Mouse (Mus musculus) myocyte (in vitro differentiated cells): ENCODE measurements around the gene Fam168a. TPM values are rescaled to one million over a fixed set of nuclear protein-coding genes. Genes with fewer than 3 reads are reported as not detected.
"Not testable (repeated sequence)": the region's sequence is repeated elsewhere in the genome, so short reads cannot be mapped to it uniquely, and the experiment has no call there.

Experiments used
- H3K27me3 ChIP-seq: one replicate; pipeline ENCODE4 v1.6.1; 2011; ENCODE audit not compliant: control insufficient read depth, insufficient read depth, insufficient read length
- H3K36me3 ChIP-seq: one replicate; pipeline ENCODE4 v1.6.1; 2011; ENCODE audit not compliant: control insufficient read depth, insufficient read depth
- H3K4me2 ChIP-seq: one replicate; pipeline ENCODE4 v1.6.1; 2011; ENCODE audit warnings: low read depth, control low read depth
- H3K4me3 ChIP-seq: one replicate; pipeline ENCODE4 v1.5.1; 2011; ENCODE audit warnings: mild to moderate bottlenecking, control low read depth, moderate library complexity
- H3K79me2 ChIP-seq: one replicate; pipeline ENCODE4 v1.6.1; 2011; ENCODE audit not compliant: control insufficient read depth, insufficient read depth
- H3ac ChIP-seq: one replicate; pipeline ENCODE4 v1.6.1; 2011; ENCODE audit not compliant: control insufficient read depth, insufficient read length
- CEBPB ChIP-seq: IDR thresholded peaks from 2 replicates; pipeline ENCODE4 v1.6.1; 2011; ENCODE audit warnings: mild to moderate bottlenecking, moderate library complexity; ENCODE audit not compliant: poor library complexity, insufficient read depth, severe bottlenecking
- E2F4 ChIP-seq: IDR thresholded peaks from one replicate; pipeline ENCODE4 v1.6.1; 2011; ENCODE audit warnings: mild to moderate bottlenecking, control low read depth, moderate library complexity; ENCODE audit not compliant: insufficient read depth
- MAX ChIP-seq: IDR thresholded peaks from one replicate; pipeline ENCODE4 v1.6.1; 2011; ENCODE audit warnings: low read depth, mild to moderate bottlenecking, control low read depth
- MYOD1 ChIP-seq, 3 experiments: IDR thresholded peaks; one replicate each; pipeline ENCODE4 v1.6.1; 2011; ENCODE audit warnings: control low read depth in 2 of 3, low read depth in 2 of 3, mild to moderate bottlenecking in 2 of 3, moderate library complexity in 1 of 3; ENCODE audit not compliant: insufficient read length in 2 of 3, control insufficient read depth in 1 of 3
- MYOG ChIP-seq, 3 experiments: IDR thresholded peaks; one replicate each; pipeline ENCODE4 v1.6.1; 2011; ENCODE audit warnings: control low read depth in 2 of 3, low read depth in 2 of 3, mild to moderate bottlenecking in 2 of 3; ENCODE audit not compliant: insufficient read length in 2 of 3, control insufficient read depth in 1 of 3, insufficient read depth in 1 of 3
- POLR2A ChIP-seq: IDR thresholded peaks from one replicate; pipeline ENCODE4 v1.6.1; 2011; ENCODE audit warnings: low read depth, mild to moderate bottlenecking, control low read depth, moderate library complexity; ENCODE audit not compliant: insufficient read length
- POLR2AphosphoS2 ChIP-seq: IDR thresholded peaks from one replicate; pipeline ENCODE4 v1.6.1; 2011; ENCODE audit warnings: low read depth, control low read depth; ENCODE audit not compliant: insufficient read length
- REST ChIP-seq: IDR thresholded peaks from one replicate; pipeline ENCODE4 v1.6.1; 2011; ENCODE audit warnings: mild to moderate bottlenecking, control low read depth, moderate library complexity; ENCODE audit not compliant: insufficient read depth, insufficient read length
- SRF ChIP-seq: IDR thresholded peaks from one replicate; pipeline ENCODE4 v1.6.1; 2011; ENCODE audit warnings: low read depth; ENCODE audit not compliant: control insufficient read depth, insufficient read length
- TCF12 ChIP-seq: IDR thresholded peaks from one replicate; pipeline ENCODE4 v1.6.1; 2011; ENCODE audit warnings: mild to moderate bottlenecking, control low read depth; ENCODE audit not compliant: poor library complexity, insufficient read depth, severe bottlenecking
- TCF3 ChIP-seq: IDR thresholded peaks from one replicate; pipeline ENCODE4 v1.6.1; 2011; ENCODE audit warnings: low read depth, control low read depth; ENCODE audit not compliant: insufficient read length
- USF1 ChIP-seq: IDR thresholded peaks from one replicate; pipeline ENCODE4 v1.6.1; 2011; ENCODE audit warnings: low read depth, mild to moderate bottlenecking, control low read depth, moderate library complexity
- polyA plus RNA-seq: library from polyadenylated mRNA; unstranded; fragments of >200 nt; fragmentation: generic; extraction: Trizol; gene quantifications from one replicate; pipeline ENCODE4 v1.2.1, GENCODE M21; 2012; ENCODE audit warnings: missing spikeins

Gene Fam168a
- polyA plus RNA-seq, 1 experiment: 21.7 TPM

- Histone ChIP-seq H3K4me2 (no peak overlapping the region), H3K36me3 (no peaks in the 10 kb centered on the region), H3K4me3 (no peak overlapping the region), H3ac (no peak overlapping the region), H3K79me2 (no peaks in the 10 kb centered on the region), H3K27me3 (no peaks in the 10 kb centered on the region)
- no peak for TF ChIP-seq SRF
- TF ChIP-seq TCF12: no peak
- no peak for TF ChIP-seq USF1
- TF ChIP-seq CEBPB: no peak
- no peak for TF ChIP-seq MYOG (IDR thresholded peaks at IDR 0.05; ENCODE audit: control insufficient read depth in 1 of 3, insufficient read depth in 1 of 3, insufficient read length in 2 of 3, low read depth in 2 of 3)
- no peak for TF ChIP-seq POLR2A
Observed at GRCm38 (mm10) chr7:100843866-100844265, 137.4 kb downstream of the Fam168a start.

- no peak overlapping the region for H3K4me3 ChIP-seq
- H3K27me3 ChIP-seq: no peaks in the 10 kb centered on the region
- TF ChIP-seq MYOD1 (IDR thresholded peaks at IDR 0.05; ENCODE audit: control insufficient read depth in 1 of 3, insufficient read length in 2 of 3, low read depth in 2 of 3) (no peak), TCF12 (no peak), MAX (no peak), REST (no peak), USF1 (no peak), TCF3 (no peak), E2F4 (no peak), POLR2A (no peak), CEBPB (no peak), POLR2AphosphoS2 (no peak), MYOG (IDR thresholded peaks at IDR 0.05; ENCODE audit: control insufficient read depth in 1 of 3, insufficient read depth in 1 of 3, insufficient read length in 2 of 3, low read depth in 2 of 3) (no peak), SRF (no peak)
- no peak overlapping the region for H3ac ChIP-seq
- H3K79me2 ChIP-seq: no peaks in the 10 kb centered on the region
- H3K4me2 ChIP-seq: no peak overlapping the region
- no peaks in the 10 kb centered on the region for H3K36me3 ChIP-seq
Observed at GRCm38 (mm10) chr7:100844385-100845025, 138.1 kb downstream of the Fam168a start.

GRCm38 (mm10) chr7:100845026-100845400, 138.6 kb downstream of the Fam168a start:
- Histone ChIP-seq H3K4me2 (no peak overlapping the region), H3K36me3 (no peaks in the 10 kb centered on the region), H3K27me3 (no peaks in the 10 kb centered on the region), H3K79me2 (no peaks in the 10 kb centered on the region), H3ac (no peak overlapping the region), H3K4me3 (no peak overlapping the region)
- TF ChIP-seq USF1: no peak
- no peak for TF ChIP-seq POLR2A
- TF ChIP-seq MYOG (IDR thresholded peaks at IDR 0.05; ENCODE audit: control insufficient read depth in 1 of 3, insufficient read depth in 1 of 3, insufficient read length in 2 of 3, low read depth in 2 of 3): no peak
- no peak for TF ChIP-seq POLR2AphosphoS2
- no peak for TF ChIP-seq E2F4
- TF ChIP-seq MYOD1 (IDR thresholded peaks at IDR 0.05; ENCODE audit: control insufficient read depth in 1 of 3, insufficient read length in 2 of 3, low read depth in 2 of 3): no peak
- no peak for TF ChIP-seq TCF12
- no peak for TF ChIP-seq REST
- no peak for TF ChIP-seq MAX
- no peak for TF ChIP-seq CEBPB
- TF ChIP-seq SRF: no peak
- no peak for TF ChIP-seq TCF3

GRCm38 (mm10) chr7:100845412-100845811, 139.0 kb downstream of the Fam168a start:
- no peak overlapping the region for H3ac ChIP-seq
- H3K79me2 ChIP-seq: no peaks in the 10 kb centered on the region
- no peak for TF ChIP-seq POLR2AphosphoS2
- no peak overlapping the region for H3K4me2 ChIP-seq
- no peaks in the 10 kb centered on the region for H3K27me3 ChIP-seq
- H3K36me3 ChIP-seq: no peaks in the 10 kb centered on the region
- H3K4me3 ChIP-seq: no peak overlapping the region

- H3K4me2 ChIP-seq: not testable (repeated sequence)
Observed at GRCm38 (mm10) chr7:100846033-100846432, 139.6 kb downstream of the Fam168a start.

More at GRCm38 (mm10) chr7:100846033-100846432, 139.6 kb downstream of the Fam168a start:
- not testable (repeated sequence) for H3K27me3 ChIP-seq, H3K36me3 ChIP-seq, H3K4me3 ChIP-seq, H3ac ChIP-seq, H3K79me2 ChIP-seq
